Mouse (Mus musculus) embryonic facial prominence, embryonic 12.5 days (tissue): ENCODE data around the gene Sema5b. TPM values are rescaled to one million over a fixed set of nuclear protein-coding genes. Genes with fewer than 3 reads are reported as not detected.

Experiments used
- ATAC-seq: fragments of 200-750 bp; cut with Nextera tagmentation; 2 replicates; pipeline ENCODE4 v1.8.0; 2017; ENCODE audit not compliant: insufficient number of reproducible peaks, insufficient read depth, low FRiP score, low TSS enrichment
- H3K27ac ChIP-seq: fragments of 300-500 bp; sonication (generic); 2 replicates; pipeline ENCODE4 v1.5.1; 2016; ENCODE audit warnings: mild to moderate bottlenecking
- H3K27me3 ChIP-seq: fragments of 300-500 bp; sonication (generic); 2 replicates; pipeline ENCODE4 v1.6.1; 2016; ENCODE audit warnings: mild to moderate bottlenecking, moderate library complexity
- H3K36me3 ChIP-seq: fragments of 300-500 bp; sonication (generic); 2 replicates; pipeline ENCODE4 v1.6.1; 2016; ENCODE audit warnings: mild to moderate bottlenecking
- H3K4me1 ChIP-seq: fragments of 300-500 bp; sonication (generic); 2 replicates; pipeline ENCODE4 v1.6.1; 2016
- H3K4me2 ChIP-seq: fragments of 300-500 bp; sonication (generic); replicated peaks from 2 replicates; pipeline ENCODE4 v1.6.1; 2016; ENCODE audit warnings: mild to moderate bottlenecking, moderate library complexity
- H3K4me3 ChIP-seq: fragments of 300-500 bp; sonication (generic); 2 replicates; pipeline ENCODE4 v1.5.1; 2016; ENCODE audit warnings: mild to moderate bottlenecking
- H3K9ac ChIP-seq: fragments of 300-500 bp; sonication (generic); 2 replicates; pipeline ENCODE4 v1.6.1; 2016; ENCODE audit warnings: mild to moderate bottlenecking, moderate library complexity
- H3K9me3 ChIP-seq: fragments of 300-500 bp; sonication (generic); 2 replicates; pipeline ENCODE4 v1.6.1; 2016; ENCODE audit warnings: mild to moderate bottlenecking, moderate library complexity
- WGBS: fragments of 180-500 bp; shearing (Covaris S2); methylation state at CpG from one replicate; pipeline ENCODE4 v1.1.7; 2016; 5-methylcytosine and 5-hydroxymethylcytosine counted together
- polyA plus RNA-seq: library from polyadenylated mRNA; unstranded; fragments of >200 nt; fragmentation: Nextera tagmentation; extraction: Ambion mirVana; gene quantifications from 2 replicates; pipeline ENCODE4 v1.2.1, GENCODE M21; 2016

The Sema5b gene
- 9.2 and 11.3 TPM in 2 replicates for polyA plus RNA-seq

DNA sequence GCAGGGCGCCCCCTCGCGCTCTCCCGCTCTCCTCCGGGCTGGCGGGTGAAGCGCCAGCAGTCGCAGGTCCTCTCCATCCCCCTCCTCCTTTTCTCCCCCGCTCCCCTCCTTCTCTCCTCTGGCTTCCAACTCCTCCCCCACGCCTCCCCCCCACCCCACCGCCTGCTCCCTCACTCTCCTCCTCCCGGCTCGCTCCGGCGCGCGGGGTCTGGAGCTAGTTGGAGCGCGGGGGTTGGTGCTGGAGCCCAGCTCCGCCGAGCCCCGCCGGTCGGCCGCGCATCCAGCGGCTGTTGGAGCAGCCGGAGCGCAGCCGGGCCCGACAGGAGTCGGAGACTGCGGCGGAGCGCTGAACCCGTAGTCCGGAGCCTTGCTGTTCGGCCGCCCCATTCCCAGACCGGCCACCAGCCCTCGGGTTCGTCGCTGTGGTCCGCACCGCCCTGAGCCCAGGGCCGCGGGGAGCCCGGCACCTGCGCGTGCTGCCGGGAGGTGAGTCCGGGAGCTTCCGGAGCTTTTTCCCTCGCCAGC is at the start of gene Sema5b:
TSS of gene Sema5b (plus strand) at position 29 of the 525 bp plus-strand sequence.
- Histone ChIP-seq H3K9me3 (no peaks in the 10 kb centered on the region), H3K4me2 (peak within 1 kb of the TSS; percentile 95), H3K36me3 (no peaks in the 10 kb centered on the region), H3K27me3 (peaks cover 67% of the 10 kb centered on the region), H3K9ac (peak within 1 kb of the TSS; percentile 61), H3K27ac (peak within 1 kb of the TSS; percentile 18; the same call in 1 of the 2 replicates), H3K4me3 (peak within 1 kb of the TSS; percentile 50), H3K4me1 (0 out of 2 replicates have a peak, but pooled peaks cover 9% of the 10 kb centered on the region)
- ATAC-seq = peak; percentile 83
- under 1% methylated on average over 52 of the region's 54 CpGs for WGBS

DNA sequence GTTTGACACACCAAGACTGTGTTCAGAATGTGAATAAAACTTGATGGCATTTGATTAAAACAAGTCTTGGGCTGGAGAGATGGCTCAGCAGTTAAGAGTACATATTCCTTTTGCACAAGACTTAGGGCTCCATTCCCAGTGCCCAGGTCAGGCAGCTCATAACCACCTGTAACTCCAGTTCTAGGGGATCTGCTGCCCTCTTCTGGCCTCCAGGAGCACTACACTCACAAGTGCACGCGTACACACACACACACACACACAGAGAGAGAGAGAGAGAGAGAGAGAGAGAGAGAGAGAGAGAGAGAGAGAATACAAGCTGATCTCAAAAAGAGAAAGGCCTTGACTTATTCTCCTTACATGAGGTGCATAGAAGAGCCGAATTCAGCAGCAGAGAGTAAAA is 40.6 kb upstream of the Sema5b start:
- no peak overlapping the region for H3K4me2 ChIP-seq
- no peak overlapping the region for H3K4me3 ChIP-seq
- H3K9ac ChIP-seq = no peak overlapping the region
- no peaks in the 10 kb centered on the region for H3K4me1 ChIP-seq
- WGBS = 92% methylated on average over 3 of the region's 3 CpGs
- no peaks in the 10 kb centered on the region for H3K36me3 ChIP-seq
- ATAC-seq = no peak
- no peak overlapping the region for H3K27ac ChIP-seq
- H3K9me3 ChIP-seq = no peaks in the 10 kb centered on the region
- H3K27me3 ChIP-seq = no peaks in the 10 kb centered on the region

DNA sequence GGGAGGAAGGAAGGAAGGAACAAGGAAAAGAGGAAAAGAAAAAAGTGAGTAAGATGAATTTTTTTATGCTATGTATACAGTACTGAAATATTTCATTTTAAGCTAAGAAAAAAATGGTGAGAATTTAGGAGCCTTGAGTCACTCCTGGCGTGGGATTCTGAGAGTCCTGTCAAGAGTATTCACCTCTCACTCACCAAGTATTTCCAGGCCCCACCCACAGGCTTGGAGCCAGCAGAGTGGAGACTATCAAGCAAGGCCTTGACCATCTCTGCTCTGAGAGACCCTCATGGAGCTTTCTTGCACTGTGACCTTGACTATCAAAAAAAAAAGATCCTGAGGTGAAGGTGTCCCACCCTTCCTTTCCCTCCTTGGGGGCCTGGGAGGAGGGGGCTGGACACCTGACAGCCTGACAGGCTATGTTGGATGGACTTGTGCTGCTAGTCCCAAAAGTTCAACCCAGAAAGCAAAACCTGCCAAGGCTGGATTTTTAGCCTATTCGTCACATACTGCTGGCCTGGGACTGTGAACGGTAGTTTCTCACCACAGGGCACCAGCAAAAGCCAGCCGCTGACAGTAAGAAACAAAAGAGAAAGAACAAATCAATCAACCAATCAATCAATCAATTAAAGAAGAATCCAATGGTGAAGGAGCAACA is 39.7 kb upstream of the Sema5b start:
- no peak overlapping the region for H3K27ac ChIP-seq
- no peak overlapping the region for H3K4me3 ChIP-seq
- H3K4me1 ChIP-seq = no peaks in the 10 kb centered on the region
- H3K4me2 ChIP-seq = no peak overlapping the region
- H3K36me3 ChIP-seq = no peaks in the 10 kb centered on the region
- no peaks in the 10 kb centered on the region for H3K9me3 ChIP-seq
- WGBS = 68% methylated on average over 4 of the region's 4 CpGs
- no peak overlapping the region for H3K9ac ChIP-seq
- ATAC-seq = no peak
- H3K27me3 ChIP-seq = no peaks in the 10 kb centered on the region

GRCm38 (mm10) chr16:35502456-35502855 is 38.5 kb upstream of the Sema5b start:
- no peaks in the 10 kb centered on the region for H3K27me3 ChIP-seq
- H3K27ac ChIP-seq = no peak overlapping the region
- H3K4me2 ChIP-seq = no peak overlapping the region
- WGBS = 88% methylated on average over 11 of the region's 11 CpGs
- no peak overlapping the region for H3K4me3 ChIP-seq
- H3K4me1 ChIP-seq = no peaks in the 10 kb centered on the region
- no peaks in the 10 kb centered on the region for H3K9me3 ChIP-seq
- no peak for ATAC-seq
- H3K36me3 ChIP-seq = no peaks in the 10 kb centered on the region
- no peak overlapping the region for H3K9ac ChIP-seq

DNA sequence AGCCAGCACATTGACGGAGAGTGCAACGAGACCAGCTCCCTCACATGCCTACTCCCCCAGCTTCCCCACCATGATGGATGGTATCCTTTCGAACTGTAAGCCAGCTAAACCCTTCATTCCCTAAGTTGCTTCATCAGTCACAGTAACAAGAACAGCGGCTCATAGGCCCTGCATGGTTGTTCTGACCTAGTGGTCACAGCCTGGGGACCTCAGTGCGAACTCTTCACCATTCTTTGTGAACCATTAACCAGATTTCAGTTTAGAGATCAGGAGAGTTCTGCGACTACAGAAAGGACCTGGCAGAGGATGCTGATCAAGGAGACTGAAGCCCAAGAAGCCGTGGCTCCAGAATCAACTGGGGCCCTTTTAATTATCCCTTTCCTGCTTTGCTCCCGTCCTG is 36.7 kb upstream of the Sema5b start:
- Histone ChIP-seq H3K9ac (no peak overlapping the region), H3K27ac (no peak overlapping the region), H3K27me3 (no peaks in the 10 kb centered on the region), H3K4me3 (no peak overlapping the region), H3K4me2 (no peak overlapping the region), H3K9me3 (no peaks in the 10 kb centered on the region), H3K4me1 (peaks cover under 1% of the 10 kb centered on the region; the same call in 1 of the 2 replicates), H3K36me3 (no peaks in the 10 kb centered on the region)
- WGBS = 80% methylated on average over 8 of the region's 8 CpGs
- no peak for ATAC-seq

DNA sequence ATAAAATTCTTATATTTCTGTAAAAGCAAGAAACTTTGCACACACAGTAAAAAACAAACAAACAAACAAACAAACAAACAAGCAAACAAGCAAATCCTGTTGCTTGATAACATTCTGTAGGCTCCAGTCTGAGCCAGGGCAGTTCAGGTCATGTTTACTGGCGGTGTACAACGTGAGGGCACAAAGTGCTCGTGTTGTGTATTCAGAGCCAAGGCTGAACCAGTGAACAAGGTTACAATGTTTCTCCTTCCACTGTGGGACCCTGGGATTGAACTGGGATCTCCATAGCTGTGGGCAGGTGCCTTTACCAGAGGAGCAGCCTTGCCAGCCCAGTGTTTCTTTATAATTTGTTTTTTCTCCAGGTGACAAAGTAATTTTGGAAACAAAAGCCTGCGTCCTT is 35.2 kb upstream of the Sema5b start:
- Histone ChIP-seq H3K27ac (no peak overlapping the region), H3K4me1 (peaks cover 7% of the 10 kb centered on the region; the same call in 1 of the 2 replicates), H3K4me2 (no peak overlapping the region), H3K4me3 (no peak overlapping the region), H3K36me3 (no peaks in the 10 kb centered on the region), H3K27me3 (no peaks in the 10 kb centered on the region), H3K9me3 (no peaks in the 10 kb centered on the region), H3K9ac (no peak overlapping the region)
- no peak for ATAC-seq
- 89% methylated on average over 4 of the region's 4 CpGs for WGBS

- H3K4me2 ChIP-seq = no peak overlapping the region
- 82% methylated on average over 6 of the region's 6 CpGs for WGBS
- no peak for ATAC-seq
Observed at GRCm38 (mm10) chr16:35508581-35508980, 32.4 kb upstream of the Sema5b start.

DNA sequence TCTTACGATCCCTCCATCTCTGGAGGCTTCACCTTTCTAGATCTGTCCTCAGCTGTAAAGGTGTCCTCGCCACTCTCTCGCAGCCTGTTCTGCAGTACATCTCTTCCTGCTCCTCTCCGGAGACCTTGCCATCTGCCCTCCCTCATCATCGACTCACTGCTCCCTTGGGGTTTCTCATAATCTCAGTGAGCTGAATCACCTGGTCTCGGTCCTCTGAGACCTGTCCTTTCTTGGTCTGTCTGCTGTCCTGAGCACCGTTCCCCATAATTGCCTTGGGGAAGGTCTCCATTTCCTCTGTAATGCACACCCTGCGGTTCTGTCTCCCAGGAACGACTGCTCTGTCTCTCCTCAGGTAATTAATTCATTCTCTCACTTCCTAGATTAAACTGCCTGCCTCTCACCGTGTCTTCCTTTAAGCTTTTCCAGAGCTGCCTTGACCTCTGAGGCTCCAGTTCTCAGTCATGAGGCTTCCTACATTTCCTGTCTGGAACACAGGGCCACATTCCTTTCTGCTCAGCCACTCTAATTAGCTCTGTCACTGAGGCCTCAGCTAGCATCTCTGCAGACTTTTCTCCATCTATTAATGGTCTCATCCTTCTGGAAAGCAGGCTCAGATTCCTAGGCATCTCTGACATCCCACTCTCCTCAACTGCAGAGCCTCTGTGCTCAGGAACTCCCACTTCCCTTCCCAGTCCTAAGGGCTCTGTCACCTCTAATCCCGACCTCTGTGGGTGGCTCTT is 31.4 kb upstream of the Sema5b start:
- Histone ChIP-seq H3K4me2 (no peak overlapping the region), H3K4me3 (no peak overlapping the region), H3K36me3 (no peaks in the 10 kb centered on the region), H3K4me1 (peaks cover 7% of the 10 kb centered on the region; the same call in 1 of the 2 replicates), H3K9me3 (no peaks in the 10 kb centered on the region), H3K27me3 (no peaks in the 10 kb centered on the region), H3K27ac (no peak overlapping the region), H3K9ac (no peak overlapping the region)
- no peak for ATAC-seq
- WGBS = 42% methylated on average over 11 of the region's 11 CpGs

More at GRCm38 (mm10) chr16:35508581-35508980, 32.4 kb upstream of the Sema5b start:
- no peaks in the 10 kb centered on the region for H3K36me3 ChIP-seq
- no peaks in the 10 kb centered on the region for H3K9me3 ChIP-seq
- peaks cover 7% of the 10 kb centered on the region; the same call in 1 of the 2 replicates for H3K4me1 ChIP-seq
- H3K27me3 ChIP-seq = no peaks in the 10 kb centered on the region
- H3K9ac ChIP-seq = no peak overlapping the region
- H3K4me3 ChIP-seq = no peak overlapping the region
- H3K27ac ChIP-seq = no peak overlapping the region

GRCm38 (mm10) chr16:35515977-35516612 is 24.9 kb upstream of the Sema5b start:
- ATAC-seq = no peak
- no peak overlapping the region for H3K4me3 ChIP-seq
- 61% methylated on average over 21 of the region's 21 CpGs for WGBS
- H3K4me2 ChIP-seq = no peak overlapping the region
- H3K9ac ChIP-seq = no peak overlapping the region
- H3K36me3 ChIP-seq = no peaks in the 10 kb centered on the region
- 0 out of 2 replicates have a peak, but pooled peaks cover 5% of the 10 kb centered on the region for H3K27me3 ChIP-seq
- H3K4me1 ChIP-seq = peaks cover 17% of the 10 kb centered on the region
- no peaks in the 10 kb centered on the region for H3K9me3 ChIP-seq
- H3K27ac ChIP-seq = no peak overlapping the region

DNA sequence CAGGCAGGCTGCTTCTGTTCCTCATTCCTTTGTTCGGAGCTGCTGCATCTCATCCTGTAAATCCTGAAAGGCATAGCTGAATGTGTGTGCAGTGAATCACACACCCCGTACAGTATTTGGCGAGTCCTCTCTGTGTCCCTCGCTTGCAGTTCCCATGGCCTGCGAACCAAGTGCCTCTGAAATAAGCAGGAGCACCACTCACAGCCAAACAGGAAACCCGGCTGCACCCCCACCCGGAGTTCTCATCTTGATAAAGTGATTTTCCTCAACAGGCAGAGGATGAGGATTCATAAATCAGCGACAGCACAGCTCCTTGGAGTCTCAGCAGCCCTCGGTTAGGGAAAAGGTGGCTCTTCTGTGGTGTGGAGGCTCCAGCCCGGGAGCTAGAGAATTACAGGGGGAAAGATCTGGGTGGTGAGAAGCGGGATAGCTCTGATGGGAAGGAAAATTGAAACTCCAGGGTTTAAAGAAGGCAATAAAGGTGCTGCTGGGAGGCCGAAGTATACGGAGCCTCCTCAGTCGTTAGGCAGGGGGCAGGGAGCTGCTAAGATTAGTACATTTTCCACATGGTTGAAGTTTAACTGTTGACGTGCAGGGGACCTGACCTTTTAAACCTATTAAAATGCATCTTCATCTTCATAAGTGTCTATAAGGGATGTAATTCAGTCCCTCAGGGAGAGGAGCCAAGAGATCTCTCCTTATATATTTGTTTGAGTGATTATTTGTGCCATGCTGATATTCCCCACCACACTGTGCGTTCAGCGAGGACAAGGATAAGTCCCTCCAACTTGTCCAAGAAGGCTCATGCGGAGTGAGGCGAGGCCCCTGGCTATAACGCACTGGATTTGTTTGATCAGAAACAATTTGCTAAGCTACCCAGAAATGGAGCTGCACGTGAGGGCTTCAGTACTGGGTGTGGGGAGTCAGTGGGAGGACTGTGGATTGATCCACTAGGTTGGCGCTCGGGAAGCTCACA is 22.7 kb upstream of the Sema5b start:
- Histone ChIP-seq H3K4me3 (no peak overlapping the region), H3K4me2 (0 out of 2 replicates have a peak overlapping the region, but pooled peaks have one; percentile 1), H3K36me3 (no peaks in the 10 kb centered on the region), H3K27me3 (0 out of 2 replicates have a peak, but pooled peaks cover 5% of the 10 kb centered on the region), H3K27ac (no peak overlapping the region), H3K9ac (no peak overlapping the region), H3K4me1 (peaks cover 17% of the 10 kb centered on the region), H3K9me3 (no peaks in the 10 kb centered on the region)
- no peak for ATAC-seq
- WGBS = 65% methylated on average over 23 of the region's 23 CpGs

- Histone ChIP-seq H3K9me3 (no peaks in the 10 kb centered on the region), H3K4me1 (peaks cover 17% of the 10 kb centered on the region), H3K36me3 (no peaks in the 10 kb centered on the region), H3K4me3 (no peak overlapping the region), H3K9ac (no peak overlapping the region), H3K27ac (no peak overlapping the region), H3K27me3 (0 out of 2 replicates have a peak, but pooled peaks cover 5% of the 10 kb centered on the region), H3K4me2 (no peak overlapping the region)
- 53% methylated on average over 7 of the region's 7 CpGs for WGBS
- no peak for ATAC-seq
Observed at GRCm38 (mm10) chr16:35519245-35519644, 21.7 kb upstream of the Sema5b start.
